Mouse (Mus musculus): Measurements from ENCODE around the gene Mipol1.

The Mipol1 gene

GRCm38 (mm10) chr12:57243671-57244495 lies 13.7 kb downstream of the Mipol1 start:
- peak; percentile 67 for DNase-seq (ENCODE audit: low read depth, low spot score)

GRCm38 (mm10) chr12:57258572-57258971 lies 28.3 kb downstream of the Mipol1 start:
- DNase-seq (ENCODE audit: low read depth, low spot score), result peak; percentile 41

- DNase-seq (ENCODE audit: low read depth, low spot score), result no peak
These were observed 45.2 kb downstream of the Mipol1 start for GRCm38 (mm10) chr12:57275456-57275855.

- peak; percentile 59 for DNase-seq (ENCODE audit: low read depth, low spot score)
These were observed 51.2 kb downstream of the Mipol1 start for GRCm38 (mm10) chr12:57281155-57282114.

- peak; percentile 11 for DNase-seq (ENCODE audit: low read depth, low spot score)
These were observed 55.3 kb downstream of the Mipol1 start for GRCm38 (mm10) chr12:57285303-57286059.

GRCm38 (mm10) chr12:57307337-57307736 lies 77.1 kb downstream of the Mipol1 start:
- no peak for DNase-seq (ENCODE audit: low read depth, low spot score)

GRCm38 (mm10) chr12:57307748-57308147 lies 77.5 kb downstream of the Mipol1 start:
- DNase-seq (ENCODE audit: low read depth, low spot score), result no peak

GRCm38 (mm10) chr12:57339053-57339452 lies 108.8 kb downstream of the Mipol1 start:
- no peak for DNase-seq (ENCODE audit: low read depth, low spot score)

GRCm38 (mm10) chr12:57340111-57340510 lies 109.9 kb downstream of the Mipol1 start:
- no peak for DNase-seq (ENCODE audit: low read depth, low spot score)

- DNase-seq (ENCODE audit: low read depth, low spot score), result no peak
These were observed 132.5 kb downstream of the Mipol1 start for GRCm38 (mm10) chr12:57362732-57363131.

GRCm38 (mm10) chr12:57364027-57364426 lies 133.8 kb downstream of the Mipol1 start:
- DNase-seq (ENCODE audit: low read depth, low spot score), result no peak

GRCm38 (mm10) chr12:57371790-57372547 lies 141.7 kb downstream of the Mipol1 start:
- DNase-seq (ENCODE audit: low read depth, low spot score), result no peak

- DNase-seq (ENCODE audit: low read depth, low spot score), result peak; percentile 25
These were observed 152.6 kb downstream of the Mipol1 start for GRCm38 (mm10) chr12:57382797-57383196.

- DNase-seq (ENCODE audit: low read depth, low spot score), result no peak
These were observed 157.5 kb downstream of the Mipol1 start for GRCm38 (mm10) chr12:57387588-57388292.

GRCm38 (mm10) chr12:57399547-57399946 lies 169.3 kb downstream of the Mipol1 start:
- DNase-seq (ENCODE audit: low read depth, low spot score), result no peak

- DNase-seq (ENCODE audit: low read depth, low spot score), result no peak
These were observed 170.0 kb downstream of the Mipol1 start for GRCm38 (mm10) chr12:57400186-57400585.

GRCm38 (mm10) chr12:57401126-57401525 lies 170.9 kb downstream of the Mipol1 start:
- DNase-seq (ENCODE audit: low read depth, low spot score), result no peak

GRCm38 (mm10) chr12:57402360-57402759 lies 172.1 kb downstream of the Mipol1 start:
- no peak for DNase-seq (ENCODE audit: low read depth, low spot score)

- no peak for DNase-seq (ENCODE audit: low read depth, low spot score)
These were observed 179.7 kb downstream of the Mipol1 start for GRCm38 (mm10) chr12:57409976-57410375.

- no peak for DNase-seq (ENCODE audit: low read depth, low spot score)
These were observed 183.6 kb downstream of the Mipol1 start for GRCm38 (mm10) chr12:57413833-57414232.
